Mouse (Mus musculus): Measurements from ENCODE around the gene Cntfr. TPM values are rescaled to one million over a fixed set of nuclear protein-coding genes. Genes with fewer than 3 reads are reported as not detected.
"Not testable (repeated sequence)": the region's sequence is repeated elsewhere in the genome, so short reads cannot be mapped to it uniquely, and the experiment has no call there.

The Cntfr gene
- polyA plus RNA-seq, 1 experiment from 2014 or later, result 27.2 TPM

DNA sequence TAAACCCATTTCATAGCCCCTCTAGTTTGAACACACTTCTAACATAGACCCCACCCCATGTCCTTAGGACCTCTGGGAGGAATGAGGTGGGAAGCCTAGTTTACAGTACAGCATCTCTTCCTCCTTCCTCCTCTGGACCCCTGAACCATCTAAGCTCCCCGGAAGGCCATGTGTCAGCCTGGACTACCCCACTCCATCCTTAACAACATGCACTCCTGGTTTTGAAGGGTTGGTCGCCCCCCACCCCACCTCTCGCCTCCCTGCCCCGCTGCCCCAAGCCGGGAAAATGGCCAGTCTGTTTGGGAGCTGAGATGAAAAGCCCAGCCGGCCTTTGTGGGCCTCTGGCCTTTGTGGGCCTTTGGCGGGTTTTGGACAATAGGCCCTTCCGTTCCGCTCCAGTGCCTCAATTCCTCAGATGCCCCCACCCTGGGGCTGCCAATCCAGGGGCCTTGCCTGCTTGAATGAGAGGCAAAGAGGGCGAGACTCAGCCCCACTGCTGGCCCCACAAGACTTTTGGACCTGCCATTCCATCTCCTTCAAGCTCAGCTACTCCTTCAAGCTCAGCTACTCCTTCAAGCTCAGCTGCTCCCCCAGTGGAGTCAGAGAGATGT lies 10.9 kb downstream of the Cntfr start:
- not testable (repeated sequence) for H3K9ac ChIP-seq (replicated peaks); H3K27me3 ChIP-seq (replicated peaks); H3K9me3 ChIP-seq (replicated peaks); H3K36me3 ChIP-seq; H3K4me3 ChIP-seq (replicated peaks); H3K4me2 ChIP-seq; ATAC-seq (ENCODE audit: low FRiP score); H3K27ac ChIP-seq (replicated peaks)
- WGBS, result 9% methylated on average over 9 of the region's 10 CpGs
- peaks cover 19% of the 10 kb centered on the region for H3K4me1 ChIP-seq

DNA sequence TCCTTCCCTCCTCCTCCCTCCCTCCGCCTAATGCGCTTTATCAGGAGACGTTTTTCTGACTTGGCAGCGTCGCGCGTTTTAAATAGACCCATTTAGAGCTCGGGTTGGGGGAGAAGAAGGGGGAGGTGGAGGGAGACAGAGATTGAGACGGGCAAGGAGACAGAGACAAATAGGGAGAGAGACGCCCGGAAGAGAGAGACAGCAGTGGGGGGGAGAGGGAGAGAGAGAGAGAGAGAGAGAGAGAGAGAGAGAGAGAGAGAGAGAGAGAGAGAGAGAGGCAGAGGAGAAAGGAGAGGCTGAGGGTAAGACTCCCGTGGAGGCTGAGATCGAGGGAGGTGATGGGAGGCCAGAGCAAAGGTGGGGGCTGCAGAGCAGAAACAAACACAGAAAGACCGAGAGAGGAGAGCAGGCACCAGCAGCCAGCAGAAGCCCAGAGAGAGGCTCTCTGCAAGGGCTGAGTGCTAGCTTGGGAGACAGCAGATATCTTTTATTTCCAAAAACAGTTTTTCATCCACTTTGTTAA lies 11.9 kb downstream of the Cntfr start:
- WGBS, result 0% methylated on average over 10 of the region's 14 CpGs
- not testable (repeated sequence) for ATAC-seq (ENCODE audit: low FRiP score); H3K27ac ChIP-seq (replicated peaks); H3K27me3 ChIP-seq (replicated peaks); H3K9ac ChIP-seq (replicated peaks); H3K36me3 ChIP-seq; H3K4me3 ChIP-seq (replicated peaks); H3K9me3 ChIP-seq (replicated peaks)
- peak overlapping the region; percentile 46 for H3K4me2 ChIP-seq
- H3K4me1 ChIP-seq, result peaks cover 23% of the 10 kb centered on the region

DNA sequence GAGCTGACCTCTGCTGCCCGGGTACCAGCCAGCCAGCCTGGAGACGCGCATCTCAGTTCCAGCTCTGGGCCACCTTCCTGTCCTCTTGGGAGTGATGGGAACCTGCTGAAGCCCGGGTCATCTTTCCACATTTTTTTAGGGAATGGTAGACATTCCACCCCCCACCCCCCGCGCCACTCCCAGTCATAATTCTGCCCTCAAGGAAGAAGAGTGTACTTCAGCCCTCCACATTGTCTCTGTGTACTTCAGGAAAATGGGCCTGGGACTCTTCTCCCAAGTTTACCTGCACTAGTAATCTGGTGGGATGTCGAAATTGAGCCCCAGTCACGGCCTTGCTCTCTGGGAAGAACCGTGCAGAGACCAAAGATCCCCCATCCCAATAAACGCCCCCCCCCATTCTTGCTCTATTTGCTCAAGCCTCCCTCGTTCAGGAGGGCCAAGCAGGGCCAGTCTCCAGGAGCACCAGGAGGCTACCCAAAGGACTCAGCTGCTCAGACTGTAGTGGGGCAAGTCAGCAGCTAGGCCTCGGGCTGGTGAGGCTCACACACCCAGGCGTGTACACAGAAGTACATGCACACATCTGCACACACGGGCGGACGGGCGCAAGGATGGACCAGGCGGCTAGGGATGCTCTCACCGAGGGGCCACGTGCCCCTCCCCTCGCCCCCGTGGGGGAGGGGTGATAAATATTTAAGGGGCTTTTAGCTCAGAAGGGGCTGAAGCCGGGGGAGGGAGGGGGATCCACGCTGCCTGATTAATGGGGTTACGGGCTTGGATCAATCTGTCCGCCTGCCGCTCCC lies 12.6 kb downstream of the Cntfr start:
- H3K27ac ChIP-seq (replicated peaks), result peak overlapping the region; percentile 45; the same call in 1 of the 2 replicates
- H3K9me3 ChIP-seq (replicated peaks); H3K9ac ChIP-seq (replicated peaks); H3K27me3 ChIP-seq (replicated peaks); H3K36me3 ChIP-seq: not testable (repeated sequence)
- peak overlapping the region; percentile 25; the same call in 1 of the 2 replicates for H3K4me3 ChIP-seq (replicated peaks)
- peaks cover 29% of the 10 kb centered on the region for H3K4me1 ChIP-seq
- 3% methylated on average over 24 of the region's 27 CpGs for WGBS
- H3K4me2 ChIP-seq, result peak overlapping the region; percentile 46
- peak; percentile 32 for ATAC-seq (ENCODE audit: low FRiP score)

DNA sequence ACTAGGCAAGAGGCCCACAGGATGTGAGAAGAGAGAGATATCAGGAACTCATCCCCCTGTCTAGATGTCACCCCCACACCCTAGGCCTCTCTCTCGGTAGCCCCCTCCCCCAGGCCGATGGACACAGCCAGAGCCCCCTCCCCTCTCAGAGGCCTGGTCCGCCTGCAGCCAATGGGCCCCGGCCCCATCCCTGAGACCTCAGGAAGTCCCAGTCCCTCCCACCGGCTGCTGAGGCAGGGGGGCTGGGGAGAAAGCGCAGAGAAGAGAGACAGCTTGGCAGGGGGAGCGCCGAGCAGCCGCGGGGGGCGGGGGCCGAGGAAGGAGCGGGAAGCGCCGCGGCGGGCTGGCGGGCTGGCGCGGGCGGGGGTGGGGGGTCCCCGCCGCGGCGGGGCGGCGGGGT lies 13.6 kb downstream of the Cntfr start:
- peaks cover 38% of the 10 kb centered on the region for H3K4me1 ChIP-seq
- H3K27ac ChIP-seq (replicated peaks); H3K9me3 ChIP-seq (replicated peaks); H3K27me3 ChIP-seq (replicated peaks); H3K9ac ChIP-seq (replicated peaks); H3K36me3 ChIP-seq: not testable (repeated sequence)
- peak overlapping the region; percentile 48 for H3K4me2 ChIP-seq
- WGBS, result 0% methylated on average over 5 of the region's 27 CpGs
- peak overlapping the region; percentile 26 for H3K4me3 ChIP-seq (replicated peaks)
- peak; percentile 23; the same call in 1 of the 2 replicates for ATAC-seq (ENCODE audit: low FRiP score)

DNA sequence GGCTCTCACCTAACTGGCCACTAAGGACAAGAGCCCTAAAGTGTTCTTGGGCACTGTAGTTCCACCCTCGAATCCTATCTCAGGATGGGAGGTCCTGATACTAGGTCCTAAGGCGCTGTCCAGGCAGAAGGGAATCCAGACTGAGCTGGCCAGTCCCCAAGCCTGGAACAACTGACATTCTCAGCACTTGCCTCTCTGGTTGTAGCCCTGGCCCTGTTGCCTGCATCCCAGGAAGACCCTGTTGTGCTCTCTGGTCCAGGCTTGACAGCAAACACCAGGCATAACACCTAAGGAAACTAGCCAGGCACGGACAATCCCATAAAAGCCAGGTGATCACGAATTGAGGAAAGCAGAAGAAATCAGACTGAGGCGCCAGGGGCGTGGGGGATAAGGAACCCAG lies 14.1 kb downstream of the Cntfr start:
- no peaks in the 10 kb centered on the region for H3K36me3 ChIP-seq

DNA sequence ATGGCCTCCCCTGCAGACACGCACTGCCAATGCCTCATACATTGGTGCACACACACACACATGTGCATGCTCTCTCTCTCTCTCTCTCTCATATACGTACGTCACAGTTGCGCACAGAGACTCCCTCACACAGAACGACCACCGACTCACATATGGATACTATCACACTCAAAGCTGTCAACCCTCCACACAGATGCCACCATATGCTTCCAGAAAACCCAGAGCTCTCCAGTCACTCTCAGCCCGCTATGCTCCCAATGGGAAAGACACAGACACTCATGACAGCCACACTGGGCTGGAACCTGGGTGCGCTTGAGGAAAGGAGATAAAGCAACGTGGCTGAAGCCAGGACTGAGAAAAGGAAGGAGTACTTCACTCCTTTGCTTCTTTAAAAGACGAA lies 14.9 kb downstream of the Cntfr start:
- WGBS, result 63% methylated on average over 10 of the region's 10 CpGs
- no peak overlapping the region for H3K4me2 ChIP-seq
- H3K27ac ChIP-seq (replicated peaks), result no peak overlapping the region
- H3K36me3 ChIP-seq, result no peaks in the 10 kb centered on the region
- H3K9me3 ChIP-seq (replicated peaks), result no peaks in the 10 kb centered on the region
- no peak overlapping the region for H3K9ac ChIP-seq (replicated peaks)
- peaks cover 51% of the 10 kb centered on the region for H3K4me1 ChIP-seq
- no peak overlapping the region for H3K4me3 ChIP-seq (replicated peaks)
- ATAC-seq (ENCODE audit: low FRiP score), result no peak
- no peaks in the 10 kb centered on the region for H3K27me3 ChIP-seq (replicated peaks)

More for the DNA sequence above, 14.1 kb downstream of the Cntfr start:
- ATAC-seq (ENCODE audit: low FRiP score), result no peak
- WGBS, result 33% methylated on average over 6 of the region's 6 CpGs
- Histone ChIP-seq H3K27ac (replicated peaks) (peak overlapping the region; percentile 61; the same call in 1 of the 2 replicates), H3K9me3 (replicated peaks) (no peaks in the 10 kb centered on the region), H3K9ac (replicated peaks) (no peak overlapping the region), H3K27me3 (replicated peaks) (no peaks in the 10 kb centered on the region), H3K4me2 (peak overlapping the region; percentile 48), H3K4me3 (replicated peaks) (0 out of 2 replicates have a peak overlapping the region, but pooled peaks have one; percentile 5), H3K4me1 (peaks cover 43% of the 10 kb centered on the region)

DNA sequence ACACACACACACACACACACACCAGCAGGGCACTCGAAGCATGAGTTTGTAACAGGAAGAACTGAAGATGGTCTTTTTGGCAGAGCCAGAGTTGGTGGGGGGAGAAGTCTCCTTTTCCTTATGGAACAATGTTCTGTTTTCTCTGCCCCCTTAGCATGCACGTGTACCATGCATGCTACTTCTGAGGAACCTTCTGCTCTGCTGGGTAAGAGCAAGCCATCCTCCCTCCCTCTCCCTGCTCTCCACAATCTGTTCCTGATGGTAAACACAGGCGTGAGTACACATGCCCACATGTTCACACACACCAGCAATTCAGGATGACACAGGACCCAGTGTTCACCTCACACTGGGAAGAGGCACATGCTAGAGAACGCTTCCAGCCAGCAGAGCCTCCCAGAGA lies 15.7 kb downstream of the Cntfr start:
- ATAC-seq (ENCODE audit: low FRiP score), result no peak
- no peaks in the 10 kb centered on the region for H3K27me3 ChIP-seq (replicated peaks)
- 64% methylated on average over 4 of the region's 4 CpGs for WGBS
- H3K4me2 ChIP-seq, result no peak overlapping the region
- H3K9me3 ChIP-seq (replicated peaks), result no peaks in the 10 kb centered on the region
- H3K27ac ChIP-seq (replicated peaks), result no peak overlapping the region
- no peak overlapping the region for H3K9ac ChIP-seq (replicated peaks)
- H3K4me1 ChIP-seq, result peaks cover 59% of the 10 kb centered on the region
- H3K36me3 ChIP-seq, result no peaks in the 10 kb centered on the region
- no peak overlapping the region for H3K4me3 ChIP-seq (replicated peaks)

DNA sequence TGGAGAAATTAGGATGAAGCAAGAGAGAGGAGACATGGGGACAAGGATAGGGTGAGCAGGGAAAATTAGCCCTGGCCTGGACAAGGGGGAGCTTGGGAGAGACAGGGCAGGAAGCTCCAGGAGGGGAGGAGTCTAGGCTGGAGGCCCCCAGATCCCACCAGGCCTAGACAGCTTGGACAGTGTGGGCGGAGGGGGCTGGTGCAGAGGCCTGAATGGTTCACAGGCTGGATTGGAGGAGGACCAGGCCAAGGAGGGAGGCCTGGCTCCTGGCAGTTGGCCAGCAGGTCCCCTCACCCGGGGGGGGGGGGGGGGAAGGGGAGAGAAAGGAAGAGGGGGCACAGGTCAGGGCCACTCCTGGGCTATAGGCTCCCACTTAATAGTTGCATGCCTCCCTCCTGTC lies 17.6 kb downstream of the Cntfr start:
- H3K36me3 ChIP-seq, result no peaks in the 10 kb centered on the region
- no peaks in the 10 kb centered on the region for H3K27me3 ChIP-seq (replicated peaks)
- no peak overlapping the region for H3K9ac ChIP-seq (replicated peaks)
- no peak for ATAC-seq (ENCODE audit: low FRiP score)
- peak overlapping the region; percentile 54 for H3K27ac ChIP-seq (replicated peaks)
- H3K9me3 ChIP-seq (replicated peaks), result no peaks in the 10 kb centered on the region
- H3K4me2 ChIP-seq, result no peak overlapping the region
- H3K4me3 ChIP-seq (replicated peaks), result no peak overlapping the region
- peaks cover 73% of the 10 kb centered on the region for H3K4me1 ChIP-seq
- WGBS, result no CpG with 5 or more reads among the region's 2 CpGs

DNA sequence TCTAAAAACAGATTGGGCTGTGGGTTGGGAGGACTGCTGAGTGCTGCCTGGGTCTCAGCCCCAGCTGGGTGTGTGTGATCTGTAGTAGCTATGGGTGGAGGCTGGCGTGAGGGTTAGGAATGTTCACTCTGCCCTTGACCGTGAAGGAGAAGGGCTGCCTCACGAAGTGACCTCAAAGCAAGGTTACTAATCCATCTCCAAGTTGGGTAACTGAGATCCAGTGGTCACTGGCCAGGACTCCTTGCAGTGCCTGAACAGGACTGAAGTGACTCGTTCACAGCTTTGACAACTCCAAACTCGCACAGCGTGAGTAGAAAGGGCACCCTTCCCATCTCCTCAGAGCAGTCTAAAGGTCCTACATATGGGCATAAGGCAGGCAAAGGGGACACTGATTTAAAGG lies 18.0 kb downstream of the Cntfr start:
- H3K4me2 ChIP-seq, result no peak overlapping the region
- no peak overlapping the region for H3K4me3 ChIP-seq (replicated peaks)
- H3K36me3 ChIP-seq, result no peaks in the 10 kb centered on the region
- no peaks in the 10 kb centered on the region for H3K27me3 ChIP-seq (replicated peaks)
- no peaks in the 10 kb centered on the region for H3K9me3 ChIP-seq (replicated peaks)
- no peak for ATAC-seq (ENCODE audit: low FRiP score)
- peaks cover 70% of the 10 kb centered on the region for H3K4me1 ChIP-seq
- peak overlapping the region; percentile 54 for H3K27ac ChIP-seq (replicated peaks)
- 81% methylated on average over 6 of the region's 6 CpGs for WGBS
- H3K9ac ChIP-seq (replicated peaks), result no peak overlapping the region

DNA sequence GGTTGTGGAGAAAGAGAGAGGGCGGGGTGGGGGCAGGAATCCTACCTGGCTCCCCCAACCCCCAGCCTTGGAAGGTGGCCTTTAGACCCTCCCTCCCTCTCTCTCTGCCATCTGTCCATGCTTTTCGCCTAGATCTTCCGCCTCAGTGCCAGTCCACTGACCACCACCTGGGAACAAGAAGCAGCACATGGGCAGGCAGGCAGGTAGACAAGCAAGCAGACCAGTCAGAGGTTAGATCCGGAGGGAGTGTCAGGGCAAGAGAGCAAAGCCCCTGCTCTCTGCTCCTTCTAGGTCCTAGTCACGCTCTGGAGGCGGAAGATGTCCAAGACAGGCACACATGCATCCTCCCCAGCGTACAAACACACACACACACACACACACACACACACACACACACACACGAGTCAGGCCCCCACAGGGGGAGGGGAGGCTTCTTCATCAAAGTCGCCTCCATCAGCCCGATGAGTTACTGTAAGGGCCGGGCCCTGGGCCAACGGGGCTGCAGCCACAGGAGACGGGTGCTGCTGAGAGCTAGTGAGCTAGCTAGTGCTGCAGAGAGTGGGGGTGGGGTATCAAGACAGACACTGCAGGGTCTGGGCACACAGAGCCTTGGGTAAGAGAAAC lies 19.8 kb downstream of the Cntfr start:
- WGBS, result 37% methylated on average over 13 of the region's 13 CpGs
- Histone ChIP-seq H3K36me3 (no peaks in the 10 kb centered on the region), H3K27ac (replicated peaks) (peak overlapping the region; percentile 58; the same call in 1 of the 2 replicates), H3K4me1 (peaks cover 76% of the 10 kb centered on the region), H3K4me3 (replicated peaks) (no peak overlapping the region), H3K4me2 (no peak overlapping the region), H3K27me3 (replicated peaks) (no peaks in the 10 kb centered on the region), H3K9ac (replicated peaks) (no peak overlapping the region), H3K9me3 (replicated peaks) (no peaks in the 10 kb centered on the region)
- peak; percentile 69 for ATAC-seq (ENCODE audit: low FRiP score)

DNA sequence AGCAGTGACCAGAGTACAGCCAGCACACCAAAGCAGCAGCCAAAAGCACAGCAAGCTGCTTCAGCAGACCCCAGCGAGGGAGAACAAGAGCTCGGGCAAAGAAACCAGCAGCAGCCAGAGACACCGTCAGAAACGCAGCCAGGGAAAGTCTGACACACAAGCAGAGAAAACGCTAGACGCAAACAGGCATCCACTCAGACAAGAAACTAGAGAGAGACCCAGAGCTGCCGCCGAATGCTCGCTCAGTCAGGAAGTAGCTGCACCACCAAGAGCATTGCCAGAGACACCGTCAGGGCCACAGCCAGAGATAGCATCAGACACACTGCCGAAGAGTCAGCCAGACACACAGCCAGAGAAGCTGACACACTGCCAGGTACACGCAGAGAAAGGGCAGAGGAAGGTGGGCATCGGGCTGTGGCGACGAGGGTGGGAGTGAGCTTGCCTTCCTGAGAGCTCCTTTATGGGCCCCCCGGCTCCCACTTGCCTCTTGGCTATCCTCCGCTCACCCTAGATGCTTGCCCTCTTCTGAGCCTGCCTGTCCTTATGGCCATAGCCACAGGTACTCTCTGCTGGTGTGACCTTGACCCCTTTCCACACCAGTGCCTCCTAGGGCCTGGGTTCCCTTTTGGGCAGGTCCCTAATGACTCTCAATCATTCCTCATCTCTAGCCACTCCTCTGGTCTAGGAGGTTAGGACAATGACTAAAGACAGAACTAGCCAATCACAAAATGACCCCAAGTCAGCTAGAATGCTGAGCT lies 20.5 kb downstream of the Cntfr start:
- H3K9me3 ChIP-seq (replicated peaks), result no peaks in the 10 kb centered on the region
- peak overlapping the region; percentile 58 for H3K27ac ChIP-seq (replicated peaks)
- H3K9ac ChIP-seq (replicated peaks), result no peak overlapping the region
- no peaks in the 10 kb centered on the region for H3K27me3 ChIP-seq (replicated peaks)
- WGBS, result 62% methylated on average over 17 of the region's 17 CpGs
- no peaks in the 10 kb centered on the region for H3K36me3 ChIP-seq
- H3K4me1 ChIP-seq, result peaks cover 81% of the 10 kb centered on the region
- H3K4me2 ChIP-seq, result peak overlapping the region; percentile 13; the same call in 1 of the 2 replicates
- no peak overlapping the region for H3K4me3 ChIP-seq (replicated peaks)
- ATAC-seq (ENCODE audit: low FRiP score), result no peak

Data from neural tube, embryonic 15.5 days (tissue).